In genomic region chr19:33118898-33119297, GRCm38 (mm10) we compare ENCODE assay signal across 10 mouse cellular contexts.
DNase-seq lines count a peak whose midpoint lies in the region; ATAC-seq and TF ChIP-seq lines count a peak whose summit lies in the region.
"Had no signal": no experiment of that assay in that cellular context is flagged by ENCODE, and none has a peak within 500 bp of the region (broad histone marks: within the 10 kb centered on the region; RNA-seq: fewer than 3 reads in every experiment).

No protein-coding gene starts in this region.

- ATAC-seq in CD4-positive, CD25-positive, alpha-beta regulatory T cell, adult 4 months: no peak
- ATAC-seq in liver, embryonic 14.5 days (ENCODE audit: insufficient read depth): no peak
- no peak for ATAC-seq in liver, embryonic 12.5 days
- no peak for ATAC-seq in cerebellum, adult (ENCODE audit: insufficient number of reproducible peaks, low FRiP score, low TSS enrichment)
- ATAC-seq in forebrain, embryonic 13.5 days: no peak

- no peaks in the 10 kb centered on the region for H3K36me3 ChIP-seq in liver, embryonic 14.5 days (replicated peaks; ENCODE audit: control insufficient read depth, insufficient read depth, low read depth)
- no peaks in the 10 kb centered on the region for H3K36me3 ChIP-seq in liver, embryonic 12.5 days
- H3K36me3 ChIP-seq in forebrain, embryonic 13.5 days (ENCODE audit: poor library complexity, severe bottlenecking): no peaks in the 10 kb centered on the region
- H3K36me3 ChIP-seq: limb, embryonic 13.5 days had no signal

- H3K4me1 ChIP-seq in liver, embryonic 14.5 days (replicated peaks; ENCODE audit: control insufficient read depth in 2 of 2, insufficient read depth in 2 of 2, low read length in 1 of 2): no peaks in the 10 kb centered on the region
- no peaks in the 10 kb centered on the region for H3K4me1 ChIP-seq in liver, embryonic 12.5 days
- no peaks in the 10 kb centered on the region for H3K4me1 ChIP-seq in forebrain, embryonic 13.5 days
- H3K4me1 ChIP-seq: limb, embryonic 13.5 days had no signal

- no peak overlapping the region for H3K4me2 ChIP-seq in liver, embryonic 14.5 days (ENCODE audit: low read depth)
- H3K4me2 ChIP-seq in liver, embryonic 12.5 days: no peak overlapping the region
- H3K4me2 ChIP-seq in forebrain, embryonic 13.5 days: no peak overlapping the region
- H3K4me2 ChIP-seq: limb, embryonic 13.5 days had no signal

- no peak for TF ChIP-seq EP300 in liver, embryonic 14.5 days (IDR thresholded peaks at IDR 0.05; ENCODE audit: low read depth)

- H3K27ac ChIP-seq in liver, embryonic 14.5 days: no peak overlapping the region
- H3K27ac ChIP-seq in liver, embryonic 12.5 days: no peak overlapping the region
- no peak overlapping the region for H3K27ac ChIP-seq in forebrain, embryonic 13.5 days
- H3K27ac ChIP-seq: limb, embryonic 13.5 days had no signal

- TF ChIP-seq CTCF in liver, embryonic 14.5 days (IDR thresholded peaks at IDR 0.05; ENCODE audit: low read depth): peak; percentile 56

- 57% methylated on average over 1 of the region's 1 CpGs for WGBS in liver, embryonic 14.5 days (ENCODE audit: insufficient replicate concordance)
- 52% methylated on average over 1 of the region's 1 CpGs for whole genome bisulfite sequencing in liver, embryonic 12.5 days (ENCODE audit: insufficient replicate concordance)
- WGBS in forebrain, embryonic 13.5 days: 83% methylated on average over 1 of the region's 1 CpGs

- peak; percentile 46 for DNase-seq in CD4-positive, CD25-positive, alpha-beta regulatory T cell, adult 2 months (ENCODE audit: low read depth, low spot score)
- DNase-seq in liver, embryonic 14.5 days (ENCODE audit: low read depth in 3 of 3, low spot score in 3 of 3): no peak
- DNase-seq in induced T-regulatory cell, adult 2 months (ENCODE audit: low read depth): peak; percentile 52
- peak; percentile 42 for DNase-seq in thymus, postnatal 0 days (ENCODE audit: low spot score)
- DNase-seq: kidney, postnatal 10 days had no signal

- H3K4me3 ChIP-seq in liver, embryonic 14.5 days (ENCODE audit: insufficient read depth in 1 of 2, low read depth in 2 of 2, low read length in 2 of 2): no peak overlapping the region
- no peak overlapping the region for H3K4me3 ChIP-seq in liver, embryonic 12.5 days
- no peak overlapping the region for H3K4me3 ChIP-seq in forebrain, embryonic 13.5 days
- H3K4me3 ChIP-seq: limb, embryonic 13.5 days had no signal

- no peak overlapping the region for H3K9ac ChIP-seq in liver, embryonic 14.5 days (replicated peaks)
- no peak overlapping the region for H3K9ac ChIP-seq in liver, embryonic 12.5 days
- H3K9ac ChIP-seq in forebrain, embryonic 13.5 days: no peak overlapping the region
- H3K9ac ChIP-seq: limb, embryonic 13.5 days had no signal

- no peaks in the 10 kb centered on the region for H3K9me3 ChIP-seq in liver, embryonic 14.5 days (ENCODE audit: control insufficient read depth, low read length)
- H3K9me3 ChIP-seq in liver, embryonic 12.5 days (replicated peaks): no peaks in the 10 kb centered on the region
- H3K9me3 ChIP-seq in forebrain, embryonic 13.5 days (replicated peaks): no peaks in the 10 kb centered on the region
- H3K9me3 ChIP-seq: limb, embryonic 13.5 days had no signal

- H3K27me3 ChIP-seq in liver, embryonic 14.5 days (ENCODE audit: control insufficient read depth, insufficient read depth, low read length): no peaks in the 10 kb centered on the region
- no peaks in the 10 kb centered on the region for H3K27me3 ChIP-seq in liver, embryonic 12.5 days (replicated peaks)
- H3K27me3 ChIP-seq in forebrain, embryonic 13.5 days: no peaks in the 10 kb centered on the region
- H3K27me3 ChIP-seq: limb, embryonic 13.5 days had no signal

Comparison
In these comparisons a context has a peak if more than half of its experiments do, and no peak if none do; other contexts are left out.
1. DNase-seq: peak in CD4-positive, CD25-positive, alpha-beta regulatory T cell, adult 2 months (single experiment), induced T-regulatory cell, adult 2 months (single experiment) and thymus, postnatal 0 days (single experiment); none in liver, embryonic 14.5 days (0 of 3).